Mouse (Mus musculus): ENCODE measurements around the gene Ppp2r3a.

Ppp2r3a gene

GRCm38 (mm10) chr9:101250981-101251643 is 483 bp downstream of the Ppp2r3a start:
- DNase-seq (ENCODE audit: low spot score) = peak; percentile 82

- no peak for DNase-seq (ENCODE audit: low spot score)
These were observed 1.1 kb downstream of the Ppp2r3a start for GRCm38 (mm10) chr9:101250486-101250885.

GRCm38 (mm10) chr9:101249626-101250025 is 2.0 kb downstream of the Ppp2r3a start:
- no peak for DNase-seq (ENCODE audit: low spot score)

GRCm38 (mm10) chr9:101247541-101247940 is 4.1 kb downstream of the Ppp2r3a start:
- DNase-seq (ENCODE audit: low spot score) = no peak

GRCm38 (mm10) chr9:101245493-101245892 is 6.1 kb downstream of the Ppp2r3a start:
- DNase-seq (ENCODE audit: low spot score) = no peak

GRCm38 (mm10) chr9:101243711-101244110 is 7.9 kb downstream of the Ppp2r3a start:
- DNase-seq (ENCODE audit: low spot score) = no peak

GRCm38 (mm10) chr9:101240161-101240560 is 11.4 kb downstream of the Ppp2r3a start:
- DNase-seq (ENCODE audit: low spot score) = no peak

- no peak for DNase-seq (ENCODE audit: low spot score)
These were observed 15.8 kb downstream of the Ppp2r3a start for GRCm38 (mm10) chr9:101235786-101236185.

GRCm38 (mm10) chr9:101232034-101232433 is 19.6 kb downstream of the Ppp2r3a start:
- DNase-seq (ENCODE audit: low spot score) = no peak

GRCm38 (mm10) chr9:101230028-101230427 is 21.6 kb downstream of the Ppp2r3a start:
- DNase-seq (ENCODE audit: low spot score) = no peak

GRCm38 (mm10) chr9:101228892-101229291 is 22.7 kb downstream of the Ppp2r3a start:
- DNase-seq (ENCODE audit: low spot score) = no peak

GRCm38 (mm10) chr9:101207984-101208383 is 43.6 kb downstream of the Ppp2r3a start:
- no peak for DNase-seq (ENCODE audit: low spot score)

GRCm38 (mm10) chr9:101206516-101206915 is 45.1 kb downstream of the Ppp2r3a start:
- no peak for DNase-seq (ENCODE audit: low spot score)

- no peak for DNase-seq (ENCODE audit: low spot score)
These were observed 46.4 kb downstream of the Ppp2r3a start for GRCm38 (mm10) chr9:101205216-101205615.

- no peak for DNase-seq (ENCODE audit: low spot score)
These were observed 47.5 kb downstream of the Ppp2r3a start for GRCm38 (mm10) chr9:101204059-101204458.

- no peak for DNase-seq (ENCODE audit: low spot score)
These were observed 51.0 kb downstream of the Ppp2r3a start for GRCm38 (mm10) chr9:101200627-101201026.

- DNase-seq (ENCODE audit: low spot score) = no peak
These were observed 52.8 kb downstream of the Ppp2r3a start for GRCm38 (mm10) chr9:101198804-101199203.

GRCm38 (mm10) chr9:101198261-101198660 is 53.3 kb downstream of the Ppp2r3a start:
- no peak for DNase-seq (ENCODE audit: low spot score)

GRCm38 (mm10) chr9:101181962-101182701 is 69.5 kb downstream of the Ppp2r3a start:
- DNase-seq (ENCODE audit: low spot score) = peak; percentile 93

GRCm38 (mm10) chr9:101181291-101181690 is 70.3 kb downstream of the Ppp2r3a start:
- DNase-seq (ENCODE audit: low spot score) = no peak

GRCm38 (mm10) chr9:101180234-101180633 is 71.4 kb downstream of the Ppp2r3a start:
- DNase-seq (ENCODE audit: low spot score) = no peak

GRCm38 (mm10) chr9:101160627-101161026 is 91.0 kb downstream of the Ppp2r3a start:
- no peak for DNase-seq (ENCODE audit: low spot score)

GRCm38 (mm10) chr9:101160092-101160491 is 91.5 kb downstream of the Ppp2r3a start:
- DNase-seq (ENCODE audit: low spot score) = no peak

- DNase-seq (ENCODE audit: low spot score) = no peak
These were observed 92.2 kb downstream of the Ppp2r3a start for GRCm38 (mm10) chr9:101159431-101159830.

Data from testis, postnatal 10 days (tissue).